Mouse (Mus musculus): Measurements from ENCODE around the gene Ptpn22. TPM values are rescaled to one million over a fixed set of nuclear protein-coding genes. Genes with fewer than 3 reads are reported as not detected.
A peak's percentile ranks its signal among the peaks of the same experiment; 100 is the strongest.

The Ptpn22 gene
- total and polyA plus RNA-seq, 2 experiments from 2014 or later, result 0.19 to 0.46 TPM

- ATAC-seq, result no peak
- WGBS, result 63% methylated on average over 7 of the region's 7 CpGs
These were observed 14.7 kb downstream of the Ptpn22 start for GRCm38 (mm10) chr3:103874329-103874728.

GRCm38 (mm10) chr3:103885946-103886345 lies 26.4 kb downstream of the Ptpn22 start:
- TF ChIP-seq CTCF (IDR thresholded peaks at IDR 0.05; ENCODE audit: low read depth), result no peak
- ATAC-seq (no peak), DNase-seq (no peak)
- no peak overlapping the region for H3K27ac ChIP-seq (ENCODE audit: low read depth, low read length)
- 66% methylated on average over 11 of the region's 11 CpGs for WGBS
- no peak overlapping the region for H3K4me3 ChIP-seq (ENCODE audit: low read depth, low read length)
- H3K9ac ChIP-seq, result no peak overlapping the region
- H3K4me2 ChIP-seq (ENCODE audit: low read depth), result no peak overlapping the region
- no peaks in the 10 kb centered on the region for H3K36me3 ChIP-seq (ENCODE audit: insufficient read depth)
- no peaks in the 10 kb centered on the region for H3K27me3 ChIP-seq (ENCODE audit: insufficient read depth, low read length)
- H3K9me3 ChIP-seq (ENCODE audit: low read length), result no peaks in the 10 kb centered on the region
- no peaks in the 10 kb centered on the region for H3K4me1 ChIP-seq (ENCODE audit: insufficient read depth)

More at GRCm38 (mm10) chr3:103874329-103874728, 14.7 kb downstream of the Ptpn22 start:
- no peak overlapping the region for H3K9ac ChIP-seq
- no peaks in the 10 kb centered on the region for H3K27me3 ChIP-seq (ENCODE audit: insufficient read depth, low read length)
- TF ChIP-seq CTCF (IDR thresholded peaks at IDR 0.05; ENCODE audit: low read depth), result no peak
- H3K9me3 ChIP-seq (ENCODE audit: low read length), result no peaks in the 10 kb centered on the region
- no peak overlapping the region for H3K27ac ChIP-seq (ENCODE audit: low read depth, low read length)
- H3K4me3 ChIP-seq (ENCODE audit: low read depth, low read length), result no peak overlapping the region
- H3K4me1 ChIP-seq (ENCODE audit: insufficient read depth), result no peaks in the 10 kb centered on the region
- H3K4me2 ChIP-seq (ENCODE audit: low read depth), result no peak overlapping the region
- no peaks in the 10 kb centered on the region for H3K36me3 ChIP-seq (ENCODE audit: insufficient read depth)
- no peak for DNase-seq

GRCm38 (mm10) chr3:103887581-103887980 lies 28.0 kb downstream of the Ptpn22 start:
- no peak overlapping the region for H3K27ac ChIP-seq (ENCODE audit: low read depth, low read length)
- WGBS, result 30% methylated on average over 3 of the region's 3 CpGs
- TF ChIP-seq CTCF (IDR thresholded peaks at IDR 0.05; ENCODE audit: low read depth), result peak; percentile 67
- ATAC-seq (no peak), DNase-seq (peak; percentile 80)
- no peak overlapping the region for H3K9ac ChIP-seq
- H3K4me2 ChIP-seq (ENCODE audit: low read depth), result no peak overlapping the region
- H3K4me1 ChIP-seq (ENCODE audit: insufficient read depth), result no peaks in the 10 kb centered on the region
- H3K9me3 ChIP-seq (ENCODE audit: low read length), result no peaks in the 10 kb centered on the region
- no peaks in the 10 kb centered on the region for H3K27me3 ChIP-seq (ENCODE audit: insufficient read depth, low read length)
- no peak overlapping the region for H3K4me3 ChIP-seq (ENCODE audit: low read depth, low read length)
- H3K36me3 ChIP-seq (ENCODE audit: insufficient read depth), result no peaks in the 10 kb centered on the region

GRCm38 (mm10) chr3:103893374-103893773 lies 33.8 kb downstream of the Ptpn22 start:
- WGBS, result 87% methylated on average over 3 of the region's 3 CpGs
- TF ChIP-seq CTCF (IDR thresholded peaks at IDR 0.05; ENCODE audit: low read depth), result no peak
- Histone ChIP-seq H3K4me3 (ENCODE audit: low read depth, low read length) (no peak overlapping the region), H3K4me1 (ENCODE audit: insufficient read depth) (no peaks in the 10 kb centered on the region), H3K36me3 (ENCODE audit: insufficient read depth) (no peaks in the 10 kb centered on the region), H3K4me2 (ENCODE audit: low read depth) (no peak overlapping the region), H3K9ac (no peak overlapping the region), H3K27me3 (ENCODE audit: insufficient read depth, low read length) (no peaks in the 10 kb centered on the region), H3K27ac (ENCODE audit: low read depth, low read length) (no peak overlapping the region), H3K9me3 (ENCODE audit: low read length) (no peaks in the 10 kb centered on the region)
- no peak for ATAC-seq
- no peak for DNase-seq

- peak; percentile 38; the same call in 1 of the 2 replicates for TF ChIP-seq CTCF (IDR thresholded peaks at IDR 0.05; ENCODE audit: low read depth)
- no peak for DNase-seq
- no peak overlapping the region for H3K27ac ChIP-seq (ENCODE audit: low read depth, low read length)
- H3K9me3 ChIP-seq (ENCODE audit: low read length), result no peaks in the 10 kb centered on the region
- no peaks in the 10 kb centered on the region for H3K36me3 ChIP-seq (ENCODE audit: insufficient read depth)
- no peaks in the 10 kb centered on the region for H3K4me1 ChIP-seq (ENCODE audit: insufficient read depth)
- ATAC-seq, result no peak
- no peak overlapping the region for H3K9ac ChIP-seq
- no peak overlapping the region for H3K4me2 ChIP-seq (ENCODE audit: low read depth)
- 89% methylated on average over 1 of the region's 1 CpGs for WGBS
- no peaks in the 10 kb centered on the region for H3K27me3 ChIP-seq (ENCODE audit: insufficient read depth, low read length)
- H3K4me3 ChIP-seq (ENCODE audit: low read depth, low read length), result no peak overlapping the region
These were observed 45.1 kb downstream of the Ptpn22 start for GRCm38 (mm10) chr3:103904705-103905104.

GRCm38 (mm10) chr3:103907335-103908030 lies 47.9 kb downstream of the Ptpn22 start:
- Histone ChIP-seq H3K4me2 (ENCODE audit: low read depth) (no peak overlapping the region), H3K9ac (no peak overlapping the region), H3K27ac (ENCODE audit: low read depth, low read length) (no peak overlapping the region), H3K4me1 (ENCODE audit: insufficient read depth) (no peaks in the 10 kb centered on the region), H3K4me3 (ENCODE audit: low read depth, low read length) (no peak overlapping the region), H3K27me3 (ENCODE audit: insufficient read depth, low read length) (no peaks in the 10 kb centered on the region), H3K9me3 (ENCODE audit: low read length) (no peaks in the 10 kb centered on the region), H3K36me3 (ENCODE audit: insufficient read depth) (no peaks in the 10 kb centered on the region)
- 87% methylated on average over 5 of the region's 5 CpGs for WGBS
- DNase-seq (no peak), ATAC-seq (no peak)
- TF ChIP-seq CTCF (IDR thresholded peaks at IDR 0.05; ENCODE audit: low read depth), result no peak

GRCm38 (mm10) chr3:103908781-103909180 lies 49.2 kb downstream of the Ptpn22 start:
- no peaks in the 10 kb centered on the region for H3K4me1 ChIP-seq (ENCODE audit: insufficient read depth)
- no peaks in the 10 kb centered on the region for H3K27me3 ChIP-seq (ENCODE audit: insufficient read depth, low read length)
- no peak overlapping the region for H3K4me2 ChIP-seq (ENCODE audit: low read depth)
- no peak overlapping the region for H3K27ac ChIP-seq (ENCODE audit: low read depth, low read length)
- H3K9ac ChIP-seq, result no peak overlapping the region
- no peaks in the 10 kb centered on the region for H3K9me3 ChIP-seq (ENCODE audit: low read length)
- no peaks in the 10 kb centered on the region for H3K36me3 ChIP-seq (ENCODE audit: insufficient read depth)
- 74% methylated on average over 2 of the region's 2 CpGs for WGBS
- ATAC-seq (no peak), DNase-seq (no peak)
- no peak overlapping the region for H3K4me3 ChIP-seq (ENCODE audit: low read depth, low read length)
- no peak for TF ChIP-seq CTCF (IDR thresholded peaks at IDR 0.05; ENCODE audit: low read depth)

Data from forebrain, postnatal 0 days (tissue).